ENCODE assay signal across 7 mouse cellular contexts in the genomic region with DNA sequence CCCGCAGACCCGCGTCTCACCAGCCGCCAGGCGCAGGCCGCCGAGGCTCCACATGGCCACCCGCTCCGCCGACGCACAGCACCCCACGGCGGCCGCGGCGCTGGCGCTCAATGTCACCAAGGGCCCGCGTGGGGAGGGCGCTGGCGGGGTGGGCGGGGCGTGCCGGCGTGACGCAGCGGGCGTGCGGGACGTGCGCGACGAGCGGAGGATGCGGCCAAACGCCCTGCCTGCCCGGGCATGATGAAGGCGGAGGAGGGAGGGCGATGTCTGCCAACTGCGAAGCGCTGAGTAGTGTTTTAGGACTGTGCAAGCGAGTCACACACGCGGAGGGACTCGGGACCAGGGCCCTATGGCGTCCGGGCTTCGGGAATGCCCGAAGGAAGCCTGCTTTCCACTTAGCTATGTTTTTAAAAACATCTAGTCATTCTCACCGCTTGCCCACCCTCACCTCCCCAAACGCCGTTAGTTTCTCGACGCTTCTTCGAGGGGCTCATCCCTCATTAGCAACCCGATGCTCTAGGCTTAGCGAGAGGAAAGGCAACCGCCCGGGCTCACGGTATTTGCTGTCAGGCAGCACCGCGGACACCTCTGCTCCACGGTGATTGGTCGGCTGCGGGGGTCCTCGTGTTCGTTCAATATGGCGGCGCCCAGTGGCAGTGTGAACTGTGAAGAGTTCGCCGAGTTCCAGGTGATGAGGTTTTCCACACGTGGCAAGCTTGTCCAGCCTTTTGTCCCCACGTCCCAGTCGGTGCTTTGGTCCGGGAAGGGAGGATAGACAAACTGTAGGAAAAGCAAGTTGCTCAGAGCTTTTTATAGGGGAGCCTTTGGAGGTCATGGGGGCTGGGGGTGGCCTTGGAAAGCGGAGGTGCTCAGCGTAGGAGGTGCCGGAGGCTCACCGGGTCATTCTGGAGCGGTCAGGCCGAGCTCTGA. TPM values are rescaled to one million over a fixed set of nuclear protein-coding genes. Genes with fewer than 3 reads are reported as not detected.
DNase-seq lines count a peak whose midpoint lies in the region; ATAC-seq lines count a peak whose summit lies in the region.

A gene (minus strand): TSS at position 145 of the 930 bp plus-strand sequence.
A gene (plus strand): TSS at position 236 of the 930 bp plus-strand sequence.

- H3K9ac ChIP-seq in midbrain, embryonic 13.5 days (replicated peaks): peak within 1 kb of the TSS; percentile 84

- H3K4me2 ChIP-seq in midbrain, embryonic 13.5 days (replicated peaks): peak within 1 kb of the TSS; percentile 79

- H3K36me3 ChIP-seq in embryonic facial prominence, embryonic 10.5 days (replicated peaks): peaks cover 26% of the 10 kb centered on the region
- peaks cover 17% of the 10 kb centered on the region for H3K36me3 ChIP-seq in limb, embryonic 10.5 days
- H3K36me3 ChIP-seq in midbrain, embryonic 13.5 days: 0 out of 2 replicates have a peak, but pooled peaks cover 3% of the 10 kb centered on the region

- peak; percentile 97 for DNase-seq in adrenal gland, postnatal 10 days
- DNase-seq in embryonic facial prominence, embryonic 10.5 days (ENCODE audit: low spot score): peak; percentile 94
- peak; percentile 91 for DNase-seq in kidney, adult 11 months
- DNase-seq in limb, embryonic 10.5 days (ENCODE audit: low spot score): peak; percentile 94
- peak; percentile 87 for DNase-seq in spleen, adult 12 weeks (ENCODE audit: low spot score)

- no peaks in the 10 kb centered on the region for H3K27me3 ChIP-seq in embryonic facial prominence, embryonic 10.5 days (replicated peaks; ENCODE audit: low read depth, poor library complexity, severe bottlenecking)
- H3K27me3 ChIP-seq in limb, embryonic 10.5 days (ENCODE audit: low read depth, poor library complexity, severe bottlenecking): no peaks in the 10 kb centered on the region
- no peaks in the 10 kb centered on the region for H3K27me3 ChIP-seq in midbrain, embryonic 13.5 days

- peak within 1 kb of the TSS; percentile 83 for H3K4me3 ChIP-seq in embryonic facial prominence, embryonic 10.5 days
- peak within 1 kb of the TSS; percentile 81 for H3K4me3 ChIP-seq in limb, embryonic 10.5 days
- peak within 1 kb of the TSS; percentile 62 for H3K4me3 ChIP-seq in midbrain, embryonic 13.5 days (replicated peaks)

- ATAC-seq in granulocyte monocyte progenitor cell, adult 5-6 weeks (replicated peaks; ENCODE audit: poor library complexity, severe bottlenecking): peak; percentile 82
- ATAC-seq in midbrain, embryonic 13.5 days: peak; percentile 98

- no peaks in the 10 kb centered on the region for H3K9me3 ChIP-seq in embryonic facial prominence, embryonic 10.5 days
- H3K9me3 ChIP-seq in limb, embryonic 10.5 days (replicated peaks): no peaks in the 10 kb centered on the region
- no peaks in the 10 kb centered on the region for H3K9me3 ChIP-seq in midbrain, embryonic 13.5 days

- peaks cover 30% of the 10 kb centered on the region for H3K4me1 ChIP-seq in embryonic facial prominence, embryonic 10.5 days
- peaks cover 21% of the 10 kb centered on the region for H3K4me1 ChIP-seq in limb, embryonic 10.5 days
- peaks cover 34% of the 10 kb centered on the region for H3K4me1 ChIP-seq in midbrain, embryonic 13.5 days (replicated peaks)

- under 1% methylated on average over 81 of the region's 81 CpGs for WGBS in embryonic facial prominence, embryonic 10.5 days
- WGBS in limb, embryonic 10.5 days: under 1% methylated on average over 77 of the region's 81 CpGs
- WGBS in midbrain, embryonic 13.5 days: under 1% methylated on average over 81 of the region's 81 CpGs

- H3K27ac ChIP-seq in embryonic facial prominence, embryonic 10.5 days (replicated peaks): peak within 1 kb of the TSS; percentile 98
- peak within 1 kb of the TSS; percentile 95 for H3K27ac ChIP-seq in limb, embryonic 10.5 days
- peak within 1 kb of the TSS; percentile 98 for H3K27ac ChIP-seq in midbrain, embryonic 13.5 days

RNA-seq across cellular contexts. Expression of the first gene that starts in this region (rescaled TPM):
- total RNA-seq in adrenal gland, postnatal 10 days (2021): 100 to 1,000 TPM; 181 to 193 TPM
- polyA plus RNA-seq in embryonic facial prominence, embryonic 10.5 days (2016; fragmentation: Nextera tagmentation; extraction: Ambion mirVana): 351 and 357 TPM in 2 replicates
- 101 and 196 TPM in 2 replicates for total RNA-seq in granulocyte monocyte progenitor cell, adult 5-6 weeks (2014; fragmentation: Nextera tagmentation)
- total RNA-seq in granulocyte monocyte progenitor cell, adult 5-6 weeks (2017): 79.5 and 114 TPM in 2 replicates
- polyA plus RNA-seq in limb, embryonic 10.5 days (2016; fragmentation: Nextera tagmentation; extraction: Ambion mirVana): 353 and 424 TPM in 2 replicates
- 158 and 170 TPM in 2 replicates for polyA plus RNA-seq in midbrain, embryonic 13.5 days (2015; fragmentation: Nextera tagmentation; extraction: Ambion mirVana)

RNA-seq across cellular contexts. Expression of the second gene that starts in this region (rescaled TPM):
- total RNA-seq in adrenal gland, postnatal 10 days (2021): 10 to 100 TPM; 57.9 to 74.7 TPM
- 92.9 and 106 TPM in 2 replicates for polyA plus RNA-seq in embryonic facial prominence, embryonic 10.5 days (2016; fragmentation: Nextera tagmentation; extraction: Ambion mirVana)
- total RNA-seq in granulocyte monocyte progenitor cell, adult 5-6 weeks (2014; fragmentation: Nextera tagmentation): 61.8 and 98.5 TPM in 2 replicates
- total RNA-seq in granulocyte monocyte progenitor cell, adult 5-6 weeks (2017): 107 and 144 TPM in 2 replicates
- 107 and 125 TPM in 2 replicates for polyA plus RNA-seq in limb, embryonic 10.5 days (2016; fragmentation: Nextera tagmentation; extraction: Ambion mirVana)
- polyA plus RNA-seq in midbrain, embryonic 13.5 days (2015; fragmentation: Nextera tagmentation; extraction: Ambion mirVana): 44.8 and 45.6 TPM in 2 replicates

Comparison
In these comparisons a context has a peak if more than half of its experiments do, and no peak if none do; other contexts are left out.
1. Peak in every context shown above with its lines: DNase-seq, ATAC-seq, H3K4me3 ChIP-seq and H3K27ac ChIP-seq.